ENCODE assay signal across 8 mouse cellular contexts in genomic region chr5:31192045-31192938, GRCm38 (mm10). TPM values are rescaled to one million over a fixed set of nuclear protein-coding genes. Genes with fewer than 3 reads are reported as not detected.
DNase-seq lines count a peak whose midpoint lies in the region; ATAC-seq lines count a peak whose summit lies in the region.

No protein-coding gene starts in this region.

- H3K4me3 ChIP-seq in embryonic facial prominence, embryonic 15.5 days (replicated peaks) = peak overlapping the region; percentile 71
- peak overlapping the region; percentile 67 for H3K4me3 ChIP-seq in intestine, embryonic 15.5 days (replicated peaks)
- peak overlapping the region; percentile 93 for H3K4me3 ChIP-seq in midbrain, embryonic 10.5 days

- H3K27me3 ChIP-seq in embryonic facial prominence, embryonic 15.5 days = no peaks in the 10 kb centered on the region
- H3K27me3 ChIP-seq in intestine, embryonic 15.5 days (replicated peaks) = no peaks in the 10 kb centered on the region
- no peaks in the 10 kb centered on the region for H3K27me3 ChIP-seq in midbrain, embryonic 10.5 days (ENCODE audit: low read depth, poor library complexity, severe bottlenecking)

- H3K9me3 ChIP-seq in embryonic facial prominence, embryonic 15.5 days (replicated peaks) = no peaks in the 10 kb centered on the region
- H3K9me3 ChIP-seq in intestine, embryonic 15.5 days = no peaks in the 10 kb centered on the region
- no peaks in the 10 kb centered on the region for H3K9me3 ChIP-seq in midbrain, embryonic 10.5 days (replicated peaks)

- DNase-seq in embryo, embryonic 10 days (ENCODE audit: low spot score) = peak; percentile 78
- DNase-seq in embryo, embryonic 10.5 days (ENCODE audit: low spot score) = no peak
- DNase-seq in 3T3-L1 (ENCODE audit: low read depth, low spot score) (peak; percentile 66), adipocyte (ENCODE audit: low spot score) (no peak)
- DNase-seq in midbrain, embryonic 10.5 days (ENCODE audit: low spot score) = no peak
- DNase-seq in retina, postnatal 1 day = no peak

- 14% methylated on average over 42 of the region's 42 CpGs for WGBS in embryonic facial prominence, embryonic 15.5 days
- WGBS in intestine, embryonic 15.5 days = 11% methylated on average over 42 of the region's 42 CpGs
- WGBS in midbrain, embryonic 10.5 days = 18% methylated on average over 42 of the region's 42 CpGs

- peaks cover 65% of the 10 kb centered on the region for H3K36me3 ChIP-seq in embryonic facial prominence, embryonic 15.5 days
- H3K36me3 ChIP-seq in intestine, embryonic 15.5 days = peaks cover 49% of the 10 kb centered on the region
- H3K36me3 ChIP-seq in midbrain, embryonic 10.5 days = peaks cover 75% of the 10 kb centered on the region

- H3K9ac ChIP-seq in embryonic facial prominence, embryonic 15.5 days = peak overlapping the region; percentile 79
- H3K9ac ChIP-seq in intestine, embryonic 15.5 days = peak overlapping the region; percentile 93

- H3K4me1 ChIP-seq in embryonic facial prominence, embryonic 15.5 days = peaks cover 25% of the 10 kb centered on the region
- H3K4me1 ChIP-seq in intestine, embryonic 15.5 days (replicated peaks) = peaks cover 17% of the 10 kb centered on the region; the same call in 1 of the 2 replicates
- peaks cover 25% of the 10 kb centered on the region for H3K4me1 ChIP-seq in midbrain, embryonic 10.5 days

- peak; percentile 59 for ATAC-seq in embryonic facial prominence, embryonic 15.5 days (ENCODE audit: insufficient number of reproducible peaks, low FRiP score, low TSS enrichment, low read depth)
- peak; percentile 81 for ATAC-seq in intestine, embryonic 15.5 days

- peak overlapping the region; percentile 83 for H3K27ac ChIP-seq in embryonic facial prominence, embryonic 15.5 days (replicated peaks)
- peak overlapping the region; percentile 87 for H3K27ac ChIP-seq in intestine, embryonic 15.5 days
- peak overlapping the region; percentile 88 for H3K27ac ChIP-seq in midbrain, embryonic 10.5 days (replicated peaks)

- peak overlapping the region; percentile 77 for H3K4me2 ChIP-seq in embryonic facial prominence, embryonic 15.5 days (replicated peaks)
- H3K4me2 ChIP-seq in intestine, embryonic 15.5 days (replicated peaks) = peak overlapping the region; percentile 80

RNA-seq across cellular contexts. Expression of gene Snx17, which starts 0.7 kb away (rescaled TPM):
- 138 and 150 TPM in 2 replicates for polyA plus RNA-seq in embryonic facial prominence, embryonic 15.5 days (2015; fragmentation: Nextera tagmentation; extraction: Ambion mirVana)
- 131 and 136 TPM in 2 replicates for polyA plus RNA-seq in intestine, embryonic 15.5 days (2015; fragmentation: Nextera tagmentation; extraction: Ambion mirVana)
- 139 and 153 TPM in 2 replicates for polyA plus RNA-seq in midbrain, embryonic 10.5 days (2016; fragmentation: Nextera tagmentation; extraction: Ambion mirVana)

RNA-seq across cellular contexts. Expression of gene Eif2b4, which starts 0.9 kb away (rescaled TPM):
- 74.4 and 74.7 TPM in 2 replicates for polyA plus RNA-seq in embryonic facial prominence, embryonic 15.5 days (2015; fragmentation: Nextera tagmentation; extraction: Ambion mirVana)
- polyA plus RNA-seq in intestine, embryonic 15.5 days (2015; fragmentation: Nextera tagmentation; extraction: Ambion mirVana) = 58.0 and 67.3 TPM in 2 replicates
- polyA plus RNA-seq in midbrain, embryonic 10.5 days (2016; fragmentation: Nextera tagmentation; extraction: Ambion mirVana) = 86.3 and 87.7 TPM in 2 replicates

RNA-seq across cellular contexts. Expression of gene Zfp513, which starts 9.8 kb away (rescaled TPM):
- polyA plus RNA-seq in embryonic facial prominence, embryonic 15.5 days (2015; fragmentation: Nextera tagmentation; extraction: Ambion mirVana) = 12.2 and 12.5 TPM in 2 replicates
- 8.1 and 8.8 TPM in 2 replicates for polyA plus RNA-seq in intestine, embryonic 15.5 days (2015; fragmentation: Nextera tagmentation; extraction: Ambion mirVana)
- 11.5 and 13.8 TPM in 2 replicates for polyA plus RNA-seq in midbrain, embryonic 10.5 days (2016; fragmentation: Nextera tagmentation; extraction: Ambion mirVana)

RNA-seq across cellular contexts. Expression of gene Gtf3c2, which starts 12.3 kb away (rescaled TPM):
- polyA plus RNA-seq in embryonic facial prominence, embryonic 15.5 days (2015; fragmentation: Nextera tagmentation; extraction: Ambion mirVana) = 69.0 and 71.5 TPM in 2 replicates
- 56.6 and 63.4 TPM in 2 replicates for polyA plus RNA-seq in intestine, embryonic 15.5 days (2015; fragmentation: Nextera tagmentation; extraction: Ambion mirVana)
- 120 and 124 TPM in 2 replicates for polyA plus RNA-seq in midbrain, embryonic 10.5 days (2016; fragmentation: Nextera tagmentation; extraction: Ambion mirVana)

RNA-seq across cellular contexts. Expression of gene Gm29609, which starts 12.6 kb away (rescaled TPM):
- 1.1 and 3.0 TPM in 2 replicates for polyA plus RNA-seq in embryonic facial prominence, embryonic 15.5 days (2015; fragmentation: Nextera tagmentation; extraction: Ambion mirVana)
- polyA plus RNA-seq in intestine, embryonic 15.5 days (2015; fragmentation: Nextera tagmentation; extraction: Ambion mirVana) = 2.1 and 2.4 TPM in 2 replicates
- 1.7 and 2.1 TPM in 2 replicates for polyA plus RNA-seq in midbrain, embryonic 10.5 days (2016; fragmentation: Nextera tagmentation; extraction: Ambion mirVana)

Comparison
In these comparisons a context has a peak if more than half of its experiments do, and no peak if none do; other contexts are left out.
1. DNase-seq: peak in embryo, embryonic 10 days (single experiment) and 3T3-L1 (single experiment); none in embryo, embryonic 10.5 days (single experiment), midbrain, embryonic 10.5 days (single experiment), retina, postnatal 1 day (single experiment) and adipocyte (single experiment).
2. Peak in every context shown above with its lines, with median percentiles within 50 percentile points of each other: H3K27ac ChIP-seq and H3K4me3 ChIP-seq.